Mouse (Mus musculus): Measurements from ENCODE around the gene Nectin1.

The Nectin1 gene

GRCm38 (mm10) chr9:43742066-43742465 lies 1.7 kb upstream of the Nectin1 start:
- no peak for DNase-seq

GRCm38 (mm10) chr9:43742902-43743646 lies 710 bp upstream of the Nectin1 start:
- peak; percentile 77 for DNase-seq

GRCm38 (mm10) chr9:43744138-43744981 lies 576 bp downstream of the Nectin1 start:
- no peak for DNase-seq

- peak; percentile 62 for DNase-seq
Measured at GRCm38 (mm10) chr9:43745051-43745792, 1.4 kb downstream of the Nectin1 start.

GRCm38 (mm10) chr9:43745951-43746703 lies 2.3 kb downstream of the Nectin1 start:
- DNase-seq = no peak

GRCm38 (mm10) chr9:43747710-43748109 lies 3.9 kb downstream of the Nectin1 start:
- DNase-seq = no peak

- no peak for DNase-seq
Measured at GRCm38 (mm10) chr9:43748519-43748918, 4.7 kb downstream of the Nectin1 start.

- DNase-seq = no peak
Measured at GRCm38 (mm10) chr9:43750053-43750452, 6.3 kb downstream of the Nectin1 start.

GRCm38 (mm10) chr9:43751111-43751510 lies 7.3 kb downstream of the Nectin1 start:
- DNase-seq = no peak

GRCm38 (mm10) chr9:43753481-43753880 lies 9.7 kb downstream of the Nectin1 start:
- DNase-seq = no peak

- DNase-seq = peak; percentile 70
Measured at GRCm38 (mm10) chr9:43754083-43754482, 10.3 kb downstream of the Nectin1 start.

GRCm38 (mm10) chr9:43754768-43755197 lies 11.0 kb downstream of the Nectin1 start:
- no peak for DNase-seq

- DNase-seq = no peak
Measured at GRCm38 (mm10) chr9:43755464-43755863, 11.7 kb downstream of the Nectin1 start.

- DNase-seq = peak; percentile 70
Measured at GRCm38 (mm10) chr9:43755928-43756327, 12.1 kb downstream of the Nectin1 start.

- no peak for DNase-seq
Measured at GRCm38 (mm10) chr9:43757225-43757624, 13.4 kb downstream of the Nectin1 start.

- DNase-seq = peak; percentile 74
Measured at GRCm38 (mm10) chr9:43757972-43758965, 14.5 kb downstream of the Nectin1 start.

- DNase-seq = no peak
Measured at GRCm38 (mm10) chr9:43760078-43760477, 16.3 kb downstream of the Nectin1 start.

- no peak for DNase-seq
Measured at GRCm38 (mm10) chr9:43761181-43761820, 17.5 kb downstream of the Nectin1 start.

GRCm38 (mm10) chr9:43761941-43762340 lies 18.2 kb downstream of the Nectin1 start:
- no peak for DNase-seq

GRCm38 (mm10) chr9:43765419-43766179 lies 21.8 kb downstream of the Nectin1 start:
- no peak for DNase-seq

Data from kidney, adult 18-20 months (tissue).